Mouse (Mus musculus) gastrocnemius, adult 2 months (tissue): ENCODE data around the gene Hecw1. TPM values are rescaled to one million over a fixed set of nuclear protein-coding genes. Genes with fewer than 3 reads are reported as not detected.

Source experiments
- DNase-seq: peaks from one replicate; pipeline ENCODE4 v3.0.0; 2022
- H3K27ac ChIP-seq: fragments of 200-600 bp; 2 replicates; pipeline ENCODE4 v1.8.1; 2022; ENCODE audit warnings: mild to moderate bottlenecking
- H3K4me3 ChIP-seq: fragments of 200-600 bp; 2 replicates; pipeline ENCODE4 v1.8.1; 2022; ENCODE audit warnings: mild to moderate bottlenecking, moderate library complexity
- CTCF ChIP-seq: fragments of 200-600 bp; IDR thresholded peaks from 2 replicates; pipeline ENCODE4 v1.8.1; 2022; ENCODE audit warnings: antibody characterized with exemption, mild to moderate bottlenecking, moderate library complexity
- intact Hi-C: fragments of 180-260 bp; cut with DNase I; formaldehyde crosslinking; loops from one replicate; pipeline ENCODE4 v1.15.1; 2025
- total RNA-seq, 2 experiments: library from RNA; stranded (reverse); gene quantifications; 2 replicates each; pipeline ENCODE4 v1.2.3; 2021

The Hecw1 gene
- total RNA-seq, 2 experiments from 2014 or later = 0.08 TPM; not detected in 1

- intact Hi-C loops = no loop called here
- DNase-seq = no peak
- no peak overlapping the region for H3K27ac ChIP-seq
Measured at GRCm38 (mm10) chr13:14487812-14488211, 35.2 kb downstream of the Hecw1 start.

GRCm38 (mm10) chr13:14471121-14471520 is 51.9 kb downstream of the Hecw1 start:
- intact Hi-C loops = no loop called here
- H3K4me3 ChIP-seq = no peak overlapping the region
- DNase-seq = no peak
- no peak overlapping the region for H3K27ac ChIP-seq
- no peak for TF ChIP-seq CTCF

More at GRCm38 (mm10) chr13:14487812-14488211, 35.2 kb downstream of the Hecw1 start:
- no peak for TF ChIP-seq CTCF
- H3K4me3 ChIP-seq = no peak overlapping the region

- H3K27ac ChIP-seq = no peak overlapping the region
Measured at GRCm38 (mm10) chr13:14467517-14467916, 55.5 kb downstream of the Hecw1 start.

GRCm38 (mm10) chr13:14461036-14461435 is 62.0 kb downstream of the Hecw1 start:
- Histone ChIP-seq H3K4me3 (no peak overlapping the region), H3K27ac (no peak overlapping the region)
- intact Hi-C loops = no loop called here
- TF ChIP-seq CTCF = no peak
- no peak for DNase-seq

More at GRCm38 (mm10) chr13:14467517-14467916, 55.5 kb downstream of the Hecw1 start:
- no peak for DNase-seq
- intact Hi-C loops = no loop called here
- no peak overlapping the region for H3K4me3 ChIP-seq
- TF ChIP-seq CTCF = no peak

- intact Hi-C loops = no loop called here
- no peak for DNase-seq
- H3K4me3 ChIP-seq = no peak overlapping the region
- no peak overlapping the region for H3K27ac ChIP-seq
- no peak for TF ChIP-seq CTCF
Measured at GRCm38 (mm10) chr13:14457043-14457442, 66.0 kb downstream of the Hecw1 start.

GRCm38 (mm10) chr13:14439540-14439939 is 83.5 kb downstream of the Hecw1 start:
- H3K4me3 ChIP-seq = no peak overlapping the region
- DNase-seq = no peak
- intact Hi-C loops = no loop called here
- no peak overlapping the region for H3K27ac ChIP-seq
- no peak for TF ChIP-seq CTCF

GRCm38 (mm10) chr13:14428845-14429553 is 94.0 kb downstream of the Hecw1 start:
- Histone ChIP-seq H3K4me3 (no peak overlapping the region), H3K27ac (no peak overlapping the region)
- intact Hi-C loops = no loop called here
- no peak for TF ChIP-seq CTCF
- DNase-seq = no peak

- no peak for TF ChIP-seq CTCF
- Histone ChIP-seq H3K4me3 (no peak overlapping the region), H3K27ac (no peak overlapping the region)
- no peak for DNase-seq
- intact Hi-C loops = no loop called here
Measured at GRCm38 (mm10) chr13:14424836-14425235, 98.2 kb downstream of the Hecw1 start.

GRCm38 (mm10) chr13:14413405-14413804 is 109.6 kb downstream of the Hecw1 start:
- Histone ChIP-seq H3K4me3 (no peak overlapping the region), H3K27ac (no peak overlapping the region)
- intact Hi-C loops = no loop called here
- TF ChIP-seq CTCF = no peak
- DNase-seq = no peak

- Histone ChIP-seq H3K4me3 (no peak overlapping the region), H3K27ac (no peak overlapping the region)
- no peak for DNase-seq
- no peak for TF ChIP-seq CTCF
- intact Hi-C loops = no loop called here
Measured at GRCm38 (mm10) chr13:14374470-14374869, 148.6 kb downstream of the Hecw1 start.

GRCm38 (mm10) chr13:14365546-14365945 is 157.5 kb downstream of the Hecw1 start:
- TF ChIP-seq CTCF = no peak
- intact Hi-C loops = no loop called here
- H3K4me3 ChIP-seq = no peak overlapping the region
- no peak for DNase-seq
- H3K27ac ChIP-seq = no peak overlapping the region

GRCm38 (mm10) chr13:14327252-14327651 is 195.8 kb downstream of the Hecw1 start:
- Histone ChIP-seq H3K4me3 (no peak overlapping the region), H3K27ac (no peak overlapping the region)
- no peak for DNase-seq
- intact Hi-C loops = no loop called here
- TF ChIP-seq CTCF = no peak

- TF ChIP-seq CTCF = peak; percentile 29; the same call in 1 of the 2 replicates
- no peak overlapping the region for H3K4me3 ChIP-seq
- intact Hi-C loops = loop anchor here (5.0 kb wide), 1 partner anchor 414 kb away; no protein-coding TSS in a partner anchor
- H3K27ac ChIP-seq = no peak overlapping the region
- no peak for DNase-seq
Measured at GRCm38 (mm10) chr13:14306617-14307016, 216.4 kb downstream of the Hecw1 start.

GRCm38 (mm10) chr13:14304103-14304502 is 218.9 kb downstream of the Hecw1 start:
- H3K4me3 ChIP-seq = no peak overlapping the region
- H3K27ac ChIP-seq = no peak overlapping the region
- DNase-seq = no peak
- TF ChIP-seq CTCF = no peak
- intact Hi-C loops = no loop called here
